Mouse (Mus musculus) cerebellum, postnatal 25 days (tissue): ENCODE measurements around the gene Slc44a3.

ENCODE experiments used
- DNase-seq, 2 experiments: peaks; one replicate each; pipeline ENCODE4 v3.0.0; 2021; ENCODE audit warnings: mixed read lengths in 2 of 2

The Slc44a3 gene

DNA sequence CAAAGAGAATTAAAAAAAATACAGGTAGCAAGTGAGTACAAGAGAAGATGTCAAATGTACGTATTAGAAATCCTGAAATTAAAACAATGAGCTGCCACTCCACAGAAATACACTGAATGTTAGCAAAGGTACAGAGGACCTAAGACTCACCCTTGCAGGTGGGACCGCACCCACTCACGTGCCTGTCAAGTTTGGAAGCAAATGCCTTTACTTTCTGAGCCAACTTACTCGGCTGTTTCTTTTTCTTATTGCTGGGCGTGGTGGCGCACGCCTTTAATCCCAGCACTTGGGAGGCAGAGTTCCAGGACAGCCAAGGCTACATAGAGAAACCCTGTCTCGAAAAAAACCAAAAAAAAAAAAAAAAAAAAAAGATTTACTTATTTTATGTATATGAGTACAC is 109.8 kb downstream of the Slc44a3 start:
- DNase-seq: no peak

DNA sequence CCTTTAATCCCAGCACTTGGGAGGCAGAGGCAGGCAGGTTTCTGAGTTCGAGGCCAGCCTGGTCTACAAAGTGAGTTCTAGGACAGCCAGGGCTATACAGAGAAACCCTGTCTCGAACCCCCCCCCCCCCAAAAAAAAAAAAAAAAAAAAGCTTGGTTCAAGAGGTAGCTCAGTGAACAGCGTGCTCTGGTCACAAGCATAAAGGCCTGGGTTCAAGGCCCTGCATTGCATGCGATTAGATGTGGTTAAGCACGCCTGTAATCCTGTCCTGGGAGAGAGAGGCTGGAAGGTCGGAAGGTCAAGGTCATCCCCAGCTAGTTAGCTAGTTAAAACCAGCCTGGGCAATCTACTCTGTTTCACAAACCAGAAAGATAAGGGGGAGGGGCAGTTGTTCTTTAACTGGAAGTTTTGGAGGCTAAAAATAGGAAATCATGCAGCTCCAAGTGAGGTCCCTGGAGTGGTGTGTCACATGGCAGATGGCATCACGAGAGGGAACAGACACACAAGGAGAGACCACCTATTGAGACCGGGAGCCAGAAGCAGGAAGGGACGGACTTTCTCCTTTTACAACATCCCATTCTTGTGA is 113.3 kb downstream of the Slc44a3 start:
- DNase-seq: no peak

DNA sequence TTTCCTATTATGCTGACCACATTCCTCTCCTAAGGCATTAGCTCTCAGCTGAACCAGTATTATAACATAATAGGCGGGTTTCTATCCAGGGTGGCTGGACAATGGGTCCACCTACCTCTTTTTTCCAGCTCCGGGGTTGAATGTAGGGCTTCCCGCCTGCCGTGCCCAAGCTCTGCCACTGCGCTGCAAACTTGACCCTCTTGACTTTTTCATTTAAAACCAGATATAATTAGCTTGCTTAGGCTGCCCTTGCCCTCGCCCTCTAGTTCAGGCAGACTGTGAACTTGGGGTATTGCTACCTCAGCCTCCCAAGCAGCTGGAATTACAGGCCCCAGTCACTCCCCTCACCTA is 114.0 kb downstream of the Slc44a3 start:
- DNase-seq: no peak

DNA sequence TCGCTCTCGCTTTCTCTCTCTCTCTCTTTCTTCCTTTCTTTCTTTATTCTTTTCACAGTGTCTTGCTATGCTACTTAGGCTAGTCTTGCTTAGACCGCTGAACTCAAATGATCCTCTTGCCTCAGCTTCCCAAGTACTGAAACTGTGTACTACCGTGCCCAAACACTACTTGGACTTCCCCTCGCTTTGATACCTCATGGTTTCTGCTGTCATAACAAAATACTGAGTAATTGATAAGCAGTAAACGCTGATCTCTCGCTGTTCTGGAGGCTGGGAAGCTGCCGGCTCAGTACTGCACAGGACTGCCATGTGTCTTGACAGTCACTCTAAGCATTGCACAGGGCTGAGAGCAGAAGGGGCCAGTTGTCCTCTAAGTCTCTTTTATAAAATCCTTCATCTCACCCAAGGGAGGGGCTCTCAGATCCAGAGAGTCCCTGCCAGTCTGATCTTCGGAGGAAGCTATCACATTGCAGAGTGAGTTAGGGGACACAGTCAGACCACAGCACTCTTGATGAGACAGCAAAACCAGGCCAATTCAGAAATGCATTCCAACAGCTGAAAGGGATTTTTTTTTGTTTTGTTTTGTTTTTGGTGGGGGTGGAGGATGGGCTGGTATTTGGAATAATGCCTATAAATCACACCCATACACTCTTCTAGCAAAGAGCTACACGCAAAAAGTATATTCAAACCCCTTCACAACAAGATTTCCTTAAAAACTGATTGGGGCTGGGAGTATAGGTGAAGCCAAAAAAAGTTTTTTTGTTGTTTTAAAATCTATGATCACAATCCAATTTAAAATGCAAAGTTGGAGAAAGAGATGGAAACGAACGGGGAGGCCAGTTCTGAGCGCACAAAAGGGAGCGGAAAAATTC is 114.6 kb downstream of the Slc44a3 start:
- no peak for DNase-seq

DNA sequence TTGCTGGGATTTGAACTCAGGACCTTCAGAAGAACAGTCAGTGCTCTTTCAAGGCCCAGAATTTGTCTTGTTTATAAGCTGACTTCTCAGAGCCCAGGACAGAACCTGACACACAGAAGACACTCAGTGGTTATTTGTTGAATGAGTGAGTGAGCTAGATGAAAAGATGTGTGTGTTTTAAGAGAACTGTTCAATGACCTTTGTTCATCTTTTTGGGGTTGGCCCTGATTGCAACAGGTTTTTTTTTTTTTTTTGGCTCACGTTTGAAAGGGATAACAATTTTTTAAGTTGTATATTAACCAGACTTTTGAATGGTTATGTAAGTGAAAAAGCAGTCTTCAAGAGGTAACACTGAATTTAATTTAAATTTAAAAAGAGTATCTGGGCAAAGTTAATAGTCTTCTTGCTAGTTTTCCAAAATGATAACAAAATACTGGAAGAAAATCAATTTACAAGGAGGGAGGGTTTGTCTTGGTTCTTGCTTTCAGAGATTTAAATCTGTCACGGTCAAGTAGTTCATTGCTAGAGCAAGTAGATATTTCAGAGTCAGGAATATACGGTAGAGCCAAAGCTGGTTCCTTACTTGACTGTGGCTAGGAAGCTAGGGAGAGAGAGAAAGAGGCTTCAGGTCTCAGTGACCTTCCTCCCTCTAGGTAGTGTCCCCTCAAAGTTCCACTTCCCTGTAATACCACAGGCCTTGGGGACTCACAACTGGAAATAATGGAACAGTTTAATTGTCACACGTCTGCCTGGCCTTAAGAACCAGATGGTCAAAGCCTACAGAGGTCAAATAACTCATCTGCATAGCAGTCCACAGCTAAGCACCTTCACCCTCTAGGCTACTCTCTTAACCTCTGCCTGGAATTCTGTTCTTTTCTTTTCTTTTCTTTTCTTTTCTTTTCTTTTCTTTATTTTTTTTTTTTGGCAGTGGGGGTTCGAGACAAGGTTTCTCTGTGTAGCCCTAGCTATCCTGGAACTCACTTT is 115.7 kb downstream of the Slc44a3 start:
- DNase-seq: no peak

DNA sequence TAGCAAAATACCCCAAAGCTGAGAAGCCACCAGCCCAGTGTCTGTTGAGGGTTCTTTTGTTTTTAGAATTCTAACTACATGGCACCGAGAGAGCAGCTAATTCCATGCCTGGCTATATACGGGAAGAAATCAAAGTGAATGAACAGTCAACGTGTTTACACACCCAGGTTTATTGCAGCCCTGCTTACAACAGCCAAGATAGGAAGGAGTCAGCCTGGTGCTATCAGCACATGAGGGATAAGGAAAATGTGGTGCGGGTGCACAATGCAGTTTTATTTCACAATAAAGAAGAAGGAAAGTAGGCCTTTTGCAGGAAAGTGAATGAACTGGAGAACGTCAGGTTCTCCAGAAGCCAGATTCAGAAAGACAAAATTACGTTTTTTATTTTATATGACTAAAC is 120.8 kb downstream of the Slc44a3 start:
- DNase-seq: no peak
